Mouse (Mus musculus) lung, adult 2 months (tissue): Measurements from ENCODE around the gene Amigo1. TPM values are rescaled to one million over a fixed set of nuclear protein-coding genes. Genes with fewer than 3 reads are reported as not detected.

Experiments used
- DNase-seq: peaks from one replicate; pipeline ENCODE4 v3.0.0; 2022
- H3K4me1 ChIP-seq: fragments of 200-500 bp; 2 replicates; pipeline ENCODE4 v1.6.1; 2011; ENCODE audit warnings: low read length; ENCODE audit not compliant: control insufficient read depth, insufficient read depth
- H3K4me3 ChIP-seq: fragments of 200-500 bp; replicated peaks from 2 replicates; pipeline ENCODE3; 2011; ENCODE audit warnings: low read depth, mild to moderate bottlenecking, control low read depth, low read length; ENCODE audit errors: extremely low read depth
- CTCF ChIP-seq: fragments of 200-500 bp; IDR thresholded peaks from 2 replicates; pipeline ENCODE4 v1.5.1; 2011; ENCODE audit warnings: mild to moderate bottlenecking, low read length, control low read depth; ENCODE audit not compliant: insufficient read depth
- POLR2A ChIP-seq: fragments of 200-500 bp; IDR thresholded peaks from 2 replicates; pipeline ENCODE4 v1.6.1; 2011; ENCODE audit warnings: low read depth, mild to moderate bottlenecking, control low read depth, low read length, borderline replicate concordance; ENCODE audit errors: extremely low read depth
- WGBS: fragments of 180-500 bp; shearing (Covaris S2); methylation state at CpG from one replicate; pipeline ENCODE4 v1.1.7; 2018; 5-methylcytosine and 5-hydroxymethylcytosine counted together
- polyA plus RNA-seq: library from polyadenylated mRNA; depleted of rRNA; stranded (reverse); fragments of >200 nt; gene quantifications from 2 replicates; pipeline ENCODE4 v1.2.3, GENCODE M21; 2012

Gene Amigo1
- polyA plus RNA-seq, 1 experiment, result 22.3 TPM

GRCm38 (mm10) chr3:108158383-108159037 is 27.6 kb upstream of the Amigo1 start:
- no peak for TF ChIP-seq CTCF
- no peak for TF ChIP-seq POLR2A
- no peaks in the 10 kb centered on the region for H3K4me1 ChIP-seq
- WGBS, result 69% methylated on average over 9 of the region's 9 CpGs
- no peak for DNase-seq
- no peak overlapping the region for H3K4me3 ChIP-seq

GRCm38 (mm10) chr3:108164091-108164490 is 22.0 kb upstream of the Amigo1 start:
- WGBS, result 60% methylated on average over 5 of the region's 5 CpGs
- H3K4me3 ChIP-seq, result no peak overlapping the region

GRCm38 (mm10) chr3:108164807-108165206 is 21.3 kb upstream of the Amigo1 start:
- WGBS, result 16% methylated on average over 9 of the region's 9 CpGs
- Histone ChIP-seq H3K4me1 (no peaks in the 10 kb centered on the region), H3K4me3 (no peak overlapping the region)
- DNase-seq, result peak; percentile 81
- TF ChIP-seq CTCF (peak; percentile 98), POLR2A (no peak)

More at GRCm38 (mm10) chr3:108164091-108164490, 22.0 kb upstream of the Amigo1 start:
- no peak for DNase-seq
- H3K4me1 ChIP-seq, result no peaks in the 10 kb centered on the region
- TF ChIP-seq POLR2A (no peak), CTCF (no peak)

GRCm38 (mm10) chr3:108165532-108166315 is 20.4 kb upstream of the Amigo1 start:
- Histone ChIP-seq H3K4me3 (no peak overlapping the region), H3K4me1 (no peaks in the 10 kb centered on the region)
- WGBS, result 59% methylated on average over 10 of the region's 10 CpGs
- DNase-seq, result no peak
- TF ChIP-seq POLR2A (no peak), CTCF (no peak)

DNA sequence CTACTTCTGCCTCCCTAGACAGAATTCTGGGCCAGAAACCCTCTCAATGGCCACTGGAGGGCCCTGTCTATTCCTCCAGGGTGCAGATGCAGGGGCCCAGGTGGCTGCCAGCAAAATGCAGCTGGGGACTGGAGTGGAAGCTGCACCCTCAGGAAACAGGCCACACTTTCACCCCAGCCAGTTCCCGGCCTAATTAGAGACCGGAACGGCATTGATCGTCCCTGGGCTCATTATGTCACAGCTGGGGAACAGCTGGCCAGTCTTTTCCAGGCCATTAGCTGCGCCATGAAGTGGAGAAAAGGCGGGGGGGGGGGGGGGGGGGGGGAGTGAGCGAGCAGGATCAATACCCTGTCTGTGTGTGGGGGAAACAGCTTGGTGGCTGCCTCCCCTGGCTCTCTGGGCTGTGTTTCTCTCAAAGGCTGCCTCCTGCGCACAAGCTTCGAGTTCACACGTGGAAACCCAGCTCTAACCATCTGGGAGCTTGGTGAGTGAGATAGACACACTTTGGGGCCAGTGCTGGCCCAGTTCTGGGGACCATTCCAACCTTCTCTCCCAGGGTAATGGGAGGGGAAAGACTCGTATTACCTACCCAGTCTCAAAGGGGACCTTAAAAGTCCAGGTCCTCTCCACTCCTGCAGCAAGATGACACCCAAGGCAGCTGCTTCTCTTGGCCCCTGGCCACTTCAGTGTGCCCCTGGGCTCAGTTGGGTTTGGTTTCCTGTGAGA is 19.5 kb upstream of the Amigo1 start:
- no peak for TF ChIP-seq CTCF
- no peak for TF ChIP-seq POLR2A
- WGBS, result 35% methylated on average over 11 of the region's 11 CpGs
- no peak overlapping the region for H3K4me3 ChIP-seq
- H3K4me1 ChIP-seq, result no peaks in the 10 kb centered on the region
- no peak for DNase-seq

GRCm38 (mm10) chr3:108167499-108167898 is 18.6 kb upstream of the Amigo1 start:
- Histone ChIP-seq H3K4me1 (no peaks in the 10 kb centered on the region), H3K4me3 (no peak overlapping the region)
- DNase-seq, result no peak
- TF ChIP-seq CTCF (no peak), POLR2A (no peak)
- 58% methylated on average over 14 of the region's 14 CpGs for WGBS

DNA sequence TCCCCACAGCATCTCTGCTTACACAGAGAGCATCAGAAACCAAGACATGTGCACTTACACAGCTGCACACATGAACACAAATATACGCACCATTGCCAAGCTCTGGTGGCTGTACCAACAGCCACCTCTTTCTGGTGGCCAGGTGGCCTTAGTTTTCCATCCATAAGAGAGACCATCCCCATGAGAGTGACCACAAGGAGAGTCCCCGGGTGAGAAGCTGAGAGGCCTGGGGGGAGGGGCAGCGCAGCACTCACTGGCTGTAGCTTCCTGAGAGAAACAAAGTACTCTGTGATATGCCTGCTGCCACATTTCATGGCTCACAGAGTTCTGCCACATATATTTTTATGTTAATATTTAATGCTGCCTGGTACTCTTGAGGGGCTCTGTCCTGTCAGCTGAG is 16.9 kb upstream of the Amigo1 start:
- Histone ChIP-seq H3K4me1 (no peaks in the 10 kb centered on the region), H3K4me3 (no peak overlapping the region)
- TF ChIP-seq POLR2A (no peak), CTCF (no peak)
- no peak for DNase-seq
- WGBS, result 55% methylated on average over 3 of the region's 3 CpGs

DNA sequence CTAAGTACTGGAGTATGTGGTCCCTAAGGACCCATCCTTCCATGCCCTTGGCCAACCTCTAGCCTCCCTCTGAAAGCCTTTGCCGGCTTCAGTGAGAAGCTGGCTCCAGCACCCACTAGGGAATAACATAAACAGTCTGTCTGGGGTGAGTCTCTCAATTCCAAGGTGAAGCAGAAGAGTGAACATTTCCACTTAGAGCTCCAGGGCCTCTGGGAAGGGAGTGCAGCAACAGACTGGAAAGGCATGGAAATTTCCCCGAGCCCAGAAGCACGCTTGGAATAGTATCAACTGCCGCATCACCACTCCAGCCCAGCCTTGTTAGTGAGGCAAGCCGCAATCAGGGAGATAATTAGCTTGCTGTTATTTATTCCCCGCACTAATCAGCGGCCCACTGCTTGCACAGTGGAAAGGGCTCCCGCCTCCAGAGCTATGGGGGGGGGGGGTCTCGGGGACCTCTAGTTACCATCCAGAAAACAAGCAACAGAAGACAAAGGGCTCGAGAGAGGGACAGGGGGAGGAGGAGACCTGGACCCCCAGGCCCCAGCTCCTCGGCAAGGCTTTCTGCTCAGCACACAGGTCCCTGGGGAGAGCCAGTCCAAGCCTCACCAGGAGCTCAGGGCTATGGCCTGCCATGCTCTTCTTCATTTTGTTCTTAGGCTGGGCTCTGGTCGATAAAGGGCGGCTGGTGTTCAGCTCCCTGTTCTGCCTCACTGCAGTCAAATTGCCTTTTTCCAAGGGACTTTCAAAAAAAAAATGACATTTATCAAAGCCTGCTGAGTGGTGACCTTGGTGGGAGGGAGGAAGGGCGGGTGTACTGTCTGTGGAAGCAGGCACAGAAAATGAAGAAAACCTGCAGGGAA is 11.2 kb upstream of the Amigo1 start:
- Histone ChIP-seq H3K4me3 (no peak overlapping the region), H3K4me1 (no peaks in the 10 kb centered on the region)
- TF ChIP-seq CTCF (no peak), POLR2A (no peak)
- no peak for DNase-seq
- WGBS, result 49% methylated on average over 14 of the region's 14 CpGs
